Mouse (Mus musculus): ENCODE measurements at regions not wholly inside any gene's neighbourhood (a gene's known extent, or its start where the extent isn't known, plus 50 kb on each side); places are given as distances from the start of the nearest gene placed in this dataset.

GRCm38 (mm10) chr19:54685147-54685546 lies 441.9 kb downstream of the Gpam start:
- Histone ChIP-seq H3K27ac (replicated peaks; ENCODE audit: low read depth, low read length) (no peak overlapping the region), H3K4me3 (replicated peaks; ENCODE audit: low read length) (no peak overlapping the region), H3K4me2 (replicated peaks; ENCODE audit: low read depth, low read length, severe bottlenecking) (no peak overlapping the region), H3K9ac (ENCODE audit: low read depth, low read length, severe bottlenecking) (no peak overlapping the region), H3K4me1 (ENCODE audit: control insufficient read depth, insufficient read depth, low read length) (no peaks in the 10 kb centered on the region), H3K9me3 (ENCODE audit: control insufficient read depth, low read length) (no peaks in the 10 kb centered on the region), H3K27me3 (ENCODE audit: control insufficient read depth, insufficient read depth, low read length) (no peaks in the 10 kb centered on the region), H3K36me3 (ENCODE audit: control insufficient read depth, insufficient read depth, low read length) (no peaks in the 10 kb centered on the region)
- no peak for DNase-seq (ENCODE audit: low spot score)
- no peak for TF ChIP-seq POLR2A (IDR thresholded peaks at IDR 0.05; ENCODE audit: borderline replicate concordance, extremely low read depth, insufficient read depth, insufficient read length)
- 85% methylated on average over 4 of the region's 4 CpGs for WGBS
- ATAC-seq (ENCODE audit: low FRiP score, low read depth), result no peak
